Mouse (Mus musculus) hindbrain, embryonic 16.5 days (tissue): ENCODE data around the gene Fibin. TPM values are rescaled to one million over a fixed set of nuclear protein-coding genes. Genes with fewer than 3 reads are reported as not detected.
A peak's percentile ranks its signal among the peaks of the same experiment; 100 is the strongest.

ENCODE experiments used
- ATAC-seq: fragments of 200-750 bp; cut with Nextera tagmentation; 2 replicates; pipeline ENCODE4 v1.8.0; 2017; ENCODE audit warnings: moderate TSS enrichment, moderate library complexity
- H3K27ac ChIP-seq: fragments of 300-500 bp; sonication (generic); 2 replicates; pipeline ENCODE4 v1.5.1; 2014; ENCODE audit warnings: low read depth, mild to moderate bottlenecking, control low read depth, low read length, moderate library complexity
- H3K27me3 ChIP-seq: fragments of 300-500 bp; sonication (generic); replicated peaks from 2 replicates; pipeline ENCODE4 v1.6.1; 2014; ENCODE audit warnings: low read length; ENCODE audit not compliant: control insufficient read depth, insufficient read depth
- H3K36me3 ChIP-seq: fragments of 300-500 bp; sonication (generic); 2 replicates; pipeline ENCODE4 v1.6.1; 2014; ENCODE audit warnings: mild to moderate bottlenecking, low read length, moderate library complexity, mixed read lengths; ENCODE audit not compliant: control insufficient read depth, insufficient read depth
- H3K4me1 ChIP-seq: fragments of 300-500 bp; sonication (generic); 2 replicates; pipeline ENCODE4 v1.6.1; 2014; ENCODE audit warnings: low read depth, low read length; ENCODE audit not compliant: control insufficient read depth, insufficient read depth
- H3K4me2 ChIP-seq: fragments of 300-500 bp; sonication (generic); 2 replicates; pipeline ENCODE4 v1.6.1; 2014; ENCODE audit warnings: mild to moderate bottlenecking, low read length, control low read depth, moderate library complexity
- H3K4me3 ChIP-seq: fragments of 300-500 bp; sonication (generic); 2 replicates; pipeline ENCODE4 v1.5.1; 2014; ENCODE audit warnings: mild to moderate bottlenecking, low read length, control low read depth, moderate library complexity
- H3K9ac ChIP-seq: fragments of 300-500 bp; sonication (generic); 2 replicates; pipeline ENCODE4 v1.6.1; 2014; ENCODE audit warnings: low read depth, mild to moderate bottlenecking, control low read depth, low read length, moderate library complexity
- H3K9me3 ChIP-seq: fragments of 300-500 bp; sonication (generic); 2 replicates; pipeline ENCODE4 v1.6.1; 2014; ENCODE audit warnings: mild to moderate bottlenecking, low read length, moderate library complexity; ENCODE audit not compliant: control insufficient read depth
- WGBS: fragments of 180-500 bp; shearing (Covaris S2); extraction: QIAGEN DNeasy Blood & Tissue Kit; methylation state at CpG from one replicate; pipeline ENCODE4 v1.1.7; 2014; 5-methylcytosine and 5-hydroxymethylcytosine counted together
- polyA plus RNA-seq: library from polyadenylated mRNA; unstranded; fragments of >200 nt; fragmentation: Nextera tagmentation; extraction: Ambion mirVana; gene quantifications from 2 replicates; pipeline ENCODE4 v1.2.1, GENCODE M21; 2015

Fibin gene
- polyA plus RNA-seq, 1 experiment from 2014 or later: 10.7 TPM

DNA sequence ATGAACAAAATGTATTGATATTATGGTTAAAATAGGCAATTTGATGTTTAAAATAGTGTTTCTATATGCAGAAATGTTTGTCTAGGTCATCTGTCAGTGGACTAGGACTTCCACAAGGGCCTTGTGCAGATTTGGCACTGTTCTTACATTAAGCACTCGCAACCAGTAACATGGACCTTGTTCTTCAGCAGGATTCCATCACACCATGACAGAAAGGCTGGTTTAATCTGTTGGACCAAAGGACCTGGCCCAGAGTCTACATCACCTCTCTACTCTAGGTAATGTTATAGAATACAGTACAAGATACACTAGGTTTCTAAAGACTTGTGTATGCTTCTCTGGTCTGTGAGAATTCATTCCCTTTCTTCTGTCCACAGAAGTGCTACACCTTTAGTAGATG is 44.3 kb downstream of the Fibin start:
- 93% methylated on average over 1 of the region's 1 CpGs for WGBS
- no peaks in the 10 kb centered on the region for H3K36me3 ChIP-seq
- H3K9me3 ChIP-seq: no peaks in the 10 kb centered on the region
- no peak for ATAC-seq
- no peaks in the 10 kb centered on the region for H3K4me1 ChIP-seq
- H3K9ac ChIP-seq: no peak overlapping the region
- H3K27me3 ChIP-seq: no peaks in the 10 kb centered on the region
- no peak overlapping the region for H3K4me2 ChIP-seq
- H3K27ac ChIP-seq: no peak overlapping the region
- no peak overlapping the region for H3K4me3 ChIP-seq

GRCm38 (mm10) chr2:110316116-110316883 is 46.7 kb downstream of the Fibin start:
- no peaks in the 10 kb centered on the region for H3K9me3 ChIP-seq
- H3K27me3 ChIP-seq: no peaks in the 10 kb centered on the region
- no peak for ATAC-seq
- H3K4me2 ChIP-seq: no peak overlapping the region
- H3K4me3 ChIP-seq: no peak overlapping the region
- no peak overlapping the region for H3K9ac ChIP-seq
- WGBS: 21% methylated on average over 3 of the region's 3 CpGs
- no peaks in the 10 kb centered on the region for H3K4me1 ChIP-seq
- H3K27ac ChIP-seq: no peak overlapping the region
- H3K36me3 ChIP-seq: no peaks in the 10 kb centered on the region

- Histone ChIP-seq H3K4me3 (no peak within 1 kb of the TSS), H3K9ac (no peak within 1 kb of the TSS), H3K27ac (no peak within 1 kb of the TSS), H3K36me3 (no peaks in the 10 kb centered on the region), H3K4me2 (no peak within 1 kb of the TSS), H3K27me3 (no peaks in the 10 kb centered on the region), H3K9me3 (no peaks in the 10 kb centered on the region), H3K4me1 (no peaks in the 10 kb centered on the region)
- ATAC-seq: peak; percentile 77; the same call in 1 of the 2 replicates
- WGBS: 85% methylated on average over 6 of the region's 6 CpGs
Measured at GRCm38 (mm10) chr2:110314509-110315155, 48.4 kb downstream of the Fibin start, which contains the start of gene Bbox1. Bbox1 (minus strand) TSS chr2:110314560.

- WGBS: 85% methylated on average over 5 of the region's 5 CpGs
- H3K9ac ChIP-seq: no peak overlapping the region
- H3K36me3 ChIP-seq: no peaks in the 10 kb centered on the region
- H3K4me1 ChIP-seq: no peaks in the 10 kb centered on the region
- no peak for ATAC-seq
- H3K4me3 ChIP-seq: no peak overlapping the region
- no peak overlapping the region for H3K27ac ChIP-seq
- H3K4me2 ChIP-seq: no peak overlapping the region
- H3K9me3 ChIP-seq: no peaks in the 10 kb centered on the region
- H3K27me3 ChIP-seq: no peaks in the 10 kb centered on the region
Measured at GRCm38 (mm10) chr2:110314074-110314473, 48.9 kb downstream of the Fibin start.

DNA sequence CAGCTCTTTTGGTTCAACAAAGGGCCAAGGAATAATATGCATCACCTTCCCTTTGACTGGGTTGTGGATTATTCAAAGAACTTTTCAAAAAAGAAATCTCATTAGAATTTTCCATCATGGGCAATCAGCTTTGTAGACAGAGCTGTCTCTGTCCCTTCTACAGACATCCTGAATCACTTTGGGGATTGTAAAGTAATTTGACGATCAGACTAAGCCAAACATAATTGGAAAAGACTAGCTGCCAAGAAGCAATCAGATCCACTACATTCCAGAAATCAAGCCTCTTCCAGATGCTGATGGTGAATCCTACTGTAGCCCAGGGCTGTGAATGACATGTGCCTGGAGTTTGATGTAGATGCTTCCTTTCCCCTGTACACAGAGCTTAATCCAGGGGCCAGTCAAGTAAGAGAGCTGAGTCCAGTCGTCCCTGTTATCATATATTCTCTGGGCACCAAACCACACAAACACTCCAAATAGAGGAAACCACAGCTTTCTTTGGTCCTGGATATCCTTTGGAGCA is 49.6 kb downstream of the Fibin start:
- ATAC-seq: no peak
- no peak overlapping the region for H3K4me3 ChIP-seq
- no peaks in the 10 kb centered on the region for H3K27me3 ChIP-seq
- no peaks in the 10 kb centered on the region for H3K36me3 ChIP-seq
- no peak overlapping the region for H3K4me2 ChIP-seq
- no peaks in the 10 kb centered on the region for H3K4me1 ChIP-seq
- no peaks in the 10 kb centered on the region for H3K9me3 ChIP-seq
- 66% methylated on average over 2 of the region's 2 CpGs for WGBS
- no peak overlapping the region for H3K9ac ChIP-seq
- H3K27ac ChIP-seq: no peak overlapping the region

Other genes with a start within 250 kb of the Fibin start
- 0.32 and 0.39 TPM in 2 replicates for gene Bbox1, start 48.6 kb downstream of the Fibin start, polyA plus RNA-seq
- gene Slc5a12, start 234.1 kb upstream of the Fibin start, polyA plus RNA-seq: not detected in 2 replicates